Mouse (Mus musculus) neural tube, embryonic 13.5 days (tissue): ENCODE data around the gene Slc28a1. TPM values are rescaled to one million over a fixed set of nuclear protein-coding genes. Genes with fewer than 3 reads are reported as not detected.
"Not testable (repeated sequence)": the region's sequence is repeated elsewhere in the genome, so short reads cannot be mapped to it uniquely, and the experiment has no call there.

Source experiments
- ATAC-seq: fragments of 200-750 bp; cut with Nextera tagmentation; 2 replicates; pipeline ENCODE4 v1.8.0; 2017; ENCODE audit warnings: low read depth, mild to moderate bottlenecking, moderate TSS enrichment, moderate library complexity
- H3K27ac ChIP-seq: fragments of 300-500 bp; sonication (generic); replicated peaks from 2 replicates; pipeline ENCODE4 v1.5.1; 2015; ENCODE audit warnings: moderate library complexity, mild to moderate bottlenecking, inconsistent platforms
- H3K27me3 ChIP-seq: fragments of 300-500 bp; sonication (generic); 2 replicates; pipeline ENCODE4 v1.6.1; 2015; ENCODE audit warnings: mild to moderate bottlenecking, inconsistent platforms
- H3K36me3 ChIP-seq: fragments of 300-500 bp; sonication (generic); 2 replicates; pipeline ENCODE4 v1.6.1; 2015; ENCODE audit warnings: mild to moderate bottlenecking, inconsistent platforms
- H3K4me1 ChIP-seq: fragments of 300-500 bp; sonication (generic); replicated peaks from 2 replicates; pipeline ENCODE4 v1.6.1; 2015; ENCODE audit warnings: inconsistent platforms
- H3K4me2 ChIP-seq: fragments of 300-500 bp; sonication (generic); 2 replicates; pipeline ENCODE4 v1.6.1; 2015; ENCODE audit warnings: inconsistent platforms, mild to moderate bottlenecking, moderate library complexity
- H3K4me3 ChIP-seq: fragments of 300-500 bp; sonication (generic); 2 replicates; pipeline ENCODE4 v1.5.1; 2015; ENCODE audit warnings: mild to moderate bottlenecking, inconsistent platforms
- H3K9ac ChIP-seq: fragments of 300-500 bp; sonication (generic); 2 replicates; pipeline ENCODE4 v1.6.1; 2015; ENCODE audit warnings: moderate library complexity, mild to moderate bottlenecking, inconsistent platforms
- H3K9me3 ChIP-seq: fragments of 300-500 bp; sonication (generic); 2 replicates; pipeline ENCODE4 v1.6.1; 2016; ENCODE audit warnings: inconsistent platforms
- WGBS: fragments of 180-500 bp; shearing (Covaris S2); methylation state at CpG from one replicate; pipeline ENCODE4 v1.1.7; 2015; 5-methylcytosine and 5-hydroxymethylcytosine counted together
- polyA plus RNA-seq: library from polyadenylated mRNA; unstranded; fragments of >200 nt; fragmentation: Nextera tagmentation; extraction: Ambion mirVana; gene quantifications from 2 replicates; pipeline ENCODE4 v1.2.1, GENCODE M21; 2015

The Slc28a1 gene
- polyA plus RNA-seq, 1 experiment from 2014 or later = not detected

DNA sequence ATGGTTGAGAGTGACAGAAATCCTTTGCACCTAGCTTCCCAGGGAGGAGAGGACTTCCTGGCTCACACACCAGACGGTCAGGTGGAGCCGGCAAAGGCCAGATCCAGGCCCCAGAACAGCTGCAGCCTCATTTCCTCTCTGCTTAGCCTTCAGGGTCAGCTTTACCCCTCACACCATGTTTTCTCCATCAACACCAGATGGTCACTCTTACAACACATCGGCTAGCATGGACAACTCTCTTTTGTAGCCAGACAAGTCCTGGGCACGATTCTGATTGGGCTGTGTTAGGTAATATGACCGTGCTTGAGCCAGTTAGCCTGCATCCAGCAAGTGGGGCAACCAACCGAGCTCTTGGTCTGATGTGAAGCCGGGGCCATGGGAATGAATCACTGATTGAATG, 17.3 kb downstream of the Slc28a1 start:
- H3K9ac ChIP-seq = no peak overlapping the region
- H3K4me3 ChIP-seq = no peak overlapping the region
- no peak overlapping the region for H3K4me2 ChIP-seq
- H3K27me3 ChIP-seq = no peaks in the 10 kb centered on the region
- H3K27ac ChIP-seq = no peak overlapping the region
- H3K9me3 ChIP-seq = no peaks in the 10 kb centered on the region
- no peaks in the 10 kb centered on the region for H3K36me3 ChIP-seq
- WGBS = 68% methylated on average over 7 of the region's 7 CpGs
- no peak for ATAC-seq
- no peaks in the 10 kb centered on the region; the same call in 1 of the 2 replicates for H3K4me1 ChIP-seq

DNA sequence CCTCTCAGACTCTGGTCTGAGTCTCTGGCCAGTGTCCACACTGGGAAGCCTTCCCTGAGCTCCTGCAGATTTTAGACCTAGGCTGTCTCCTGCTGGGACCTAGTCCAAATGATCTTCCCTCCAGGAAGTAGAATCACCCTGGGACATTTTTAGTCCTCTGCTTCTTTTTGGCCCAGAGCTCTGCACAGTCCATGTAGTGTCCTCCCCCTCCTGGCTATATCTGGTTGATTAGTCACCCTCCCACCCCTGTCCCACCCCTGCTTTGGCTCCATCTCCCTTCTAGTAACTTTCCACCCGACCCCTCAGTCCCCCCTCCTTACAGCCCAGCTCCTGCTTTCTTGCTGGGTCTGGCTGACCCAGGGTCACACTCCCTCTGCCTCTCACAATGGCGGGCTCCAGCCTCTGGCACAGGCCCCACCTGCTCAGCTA, 18.3 kb downstream of the Slc28a1 start:
- Histone ChIP-seq H3K4me1 (no peaks in the 10 kb centered on the region; the same call in 1 of the 2 replicates), H3K4me3 (no peak overlapping the region), H3K9ac (no peak overlapping the region), H3K27ac (no peak overlapping the region), H3K36me3 (no peaks in the 10 kb centered on the region), H3K27me3 (no peaks in the 10 kb centered on the region), H3K9me3 (no peaks in the 10 kb centered on the region), H3K4me2 (no peak overlapping the region)
- ATAC-seq = no peak
- 20% methylated on average over 2 of the region's 2 CpGs for WGBS

DNA sequence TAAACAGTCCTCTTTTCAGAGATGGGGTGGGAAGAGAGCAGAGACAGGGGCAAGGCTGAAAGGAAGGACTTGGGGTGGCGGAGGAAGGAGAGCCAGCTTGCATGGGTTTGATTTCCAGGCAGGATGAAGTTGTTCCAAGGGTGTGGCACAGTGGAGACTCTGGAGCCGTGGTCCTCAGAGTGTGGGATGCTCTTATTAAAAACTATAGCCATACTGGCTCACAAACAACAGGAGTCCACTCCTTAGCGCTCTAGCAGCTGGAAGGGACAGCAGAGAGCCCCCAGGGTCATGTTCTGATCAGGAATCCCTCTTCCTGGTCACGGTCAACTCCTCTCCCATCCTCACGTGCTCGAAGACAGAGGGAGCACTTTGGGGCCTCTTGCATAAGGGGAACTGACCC, 18.8 kb downstream of the Slc28a1 start:
- WGBS = 66% methylated on average over 6 of the region's 6 CpGs
- Histone ChIP-seq H3K36me3 (no peaks in the 10 kb centered on the region), H3K4me2 (no peak overlapping the region), H3K27me3 (no peaks in the 10 kb centered on the region), H3K4me3 (no peak overlapping the region), H3K4me1 (no peaks in the 10 kb centered on the region; the same call in 1 of the 2 replicates), H3K9ac (no peak overlapping the region), H3K9me3 (no peaks in the 10 kb centered on the region), H3K27ac (no peak overlapping the region)
- no peak for ATAC-seq

DNA sequence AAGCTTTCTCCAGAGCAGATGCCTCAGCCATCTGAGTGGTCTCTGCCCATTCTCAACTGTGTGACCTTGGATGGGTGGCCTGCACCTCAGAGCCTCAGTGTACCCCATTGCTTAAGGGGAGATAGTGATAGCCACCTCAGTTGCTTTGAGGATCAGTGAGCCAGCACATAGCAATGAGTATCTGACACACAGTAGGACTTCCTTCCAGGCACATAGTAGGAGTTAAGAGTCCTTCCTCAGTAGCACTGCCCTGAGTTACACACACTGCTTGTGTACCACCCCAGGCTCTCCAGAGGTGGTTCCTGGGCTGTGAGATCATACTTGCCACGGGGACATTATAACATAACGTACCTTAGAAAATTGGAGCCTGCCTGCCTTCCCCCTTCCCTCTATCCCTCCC, 19.3 kb downstream of the Slc28a1 start:
- Histone ChIP-seq H3K27me3 (no peaks in the 10 kb centered on the region), H3K4me1 (no peaks in the 10 kb centered on the region; the same call in 1 of the 2 replicates), H3K9me3 (no peaks in the 10 kb centered on the region), H3K36me3 (no peaks in the 10 kb centered on the region), H3K27ac (no peak overlapping the region), H3K4me3 (no peak overlapping the region), H3K9ac (no peak overlapping the region), H3K4me2 (no peak overlapping the region)
- WGBS = 77% methylated on average over 2 of the region's 2 CpGs
- no peak for ATAC-seq

DNA sequence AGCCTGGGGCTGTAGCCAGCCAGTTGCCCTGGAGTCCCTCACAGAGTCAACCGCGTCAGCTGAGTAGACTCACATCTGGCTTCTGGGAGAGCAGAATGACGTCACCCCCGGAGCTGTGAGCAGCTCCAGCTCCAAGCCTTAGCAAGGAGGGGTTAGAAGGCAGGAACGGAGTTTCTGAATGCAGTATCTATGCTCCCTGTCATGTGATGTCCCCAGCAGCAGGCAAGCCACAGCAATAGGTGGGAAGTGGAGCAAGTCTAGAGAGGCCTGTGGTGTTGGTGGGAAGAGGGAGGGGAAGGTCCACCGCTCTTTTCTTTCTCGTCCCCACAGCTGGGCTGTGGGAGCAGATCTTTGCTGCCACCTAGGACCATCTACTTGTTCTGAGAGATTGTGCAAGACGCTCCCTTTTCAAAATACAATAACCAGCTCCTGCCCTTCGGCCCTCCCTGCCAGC, 20.0 kb downstream of the Slc28a1 start:
- WGBS = 43% methylated on average over 9 of the region's 9 CpGs
- Histone ChIP-seq H3K36me3 (no peaks in the 10 kb centered on the region), H3K4me3 (no peak overlapping the region), H3K9ac (no peak overlapping the region), H3K27ac (peak overlapping the region; percentile 25; the same call in 1 of the 2 replicates), H3K4me1 (no peaks in the 10 kb centered on the region; the same call in 1 of the 2 replicates), H3K4me2 (peak overlapping the region; percentile 31; the same call in 1 of the 2 replicates), H3K9me3 (no peaks in the 10 kb centered on the region), H3K27me3 (no peaks in the 10 kb centered on the region)
- ATAC-seq = peak; percentile 78

DNA sequence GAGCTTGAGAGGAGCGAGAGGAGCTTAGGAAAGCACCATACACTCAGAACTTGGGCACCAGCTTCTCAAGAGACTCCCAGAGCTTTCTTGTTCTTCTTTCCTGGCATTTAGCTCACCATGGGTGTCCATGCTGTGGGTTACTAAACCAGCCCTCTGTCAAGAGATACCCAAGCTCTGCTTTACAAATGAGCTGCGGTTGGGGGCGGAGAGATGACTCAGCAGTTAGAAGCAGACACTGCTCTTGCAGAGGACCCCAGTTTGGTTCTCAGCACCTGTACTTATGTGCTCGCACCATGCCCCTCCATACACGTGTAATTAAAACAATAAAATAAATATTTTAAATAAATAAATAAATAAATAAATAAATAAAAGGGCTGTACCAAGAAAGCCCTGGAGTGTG, 22.7 kb downstream of the Slc28a1 start:
- H3K27me3 ChIP-seq = no peaks in the 10 kb centered on the region
- WGBS = 88% methylated on average over 5 of the region's 5 CpGs
- no peak for ATAC-seq
- no peaks in the 10 kb centered on the region for H3K36me3 ChIP-seq
- no peaks in the 10 kb centered on the region; the same call in 1 of the 2 replicates for H3K4me1 ChIP-seq
- H3K27ac ChIP-seq = no peak overlapping the region
- no peaks in the 10 kb centered on the region for H3K9me3 ChIP-seq
- H3K4me3 ChIP-seq = no peak overlapping the region
- H3K4me2 ChIP-seq = no peak overlapping the region
- H3K9ac ChIP-seq = no peak overlapping the region

DNA sequence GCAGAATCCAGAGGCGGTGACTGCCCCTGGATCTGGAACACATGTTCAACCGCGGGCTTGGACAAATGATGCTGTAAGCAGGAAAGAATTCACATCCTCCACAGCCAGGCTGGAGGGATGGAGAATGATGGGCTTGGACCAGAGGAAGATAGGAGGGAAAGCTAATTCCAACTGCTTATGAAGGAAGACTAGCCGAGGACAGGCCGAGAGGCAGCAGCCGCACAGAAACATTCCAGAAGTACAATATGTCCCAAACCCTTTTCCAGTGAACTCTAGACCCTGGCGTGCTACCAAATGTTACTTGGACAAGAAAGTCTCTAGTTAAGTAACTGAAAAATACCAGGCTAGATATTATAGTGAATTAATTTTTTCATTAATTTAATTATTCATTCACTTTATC, 24.5 kb downstream of the Slc28a1 start:
- Histone ChIP-seq H3K27ac (no peak overlapping the region), H3K4me3 (no peak overlapping the region), H3K4me1 (no peaks in the 10 kb centered on the region; the same call in 1 of the 2 replicates), H3K36me3 (no peaks in the 10 kb centered on the region), H3K9ac (no peak overlapping the region), H3K27me3 (no peaks in the 10 kb centered on the region), H3K9me3 (no peaks in the 10 kb centered on the region), H3K4me2 (no peak overlapping the region)
- WGBS = 92% methylated on average over 7 of the region's 7 CpGs
- no peak for ATAC-seq

DNA sequence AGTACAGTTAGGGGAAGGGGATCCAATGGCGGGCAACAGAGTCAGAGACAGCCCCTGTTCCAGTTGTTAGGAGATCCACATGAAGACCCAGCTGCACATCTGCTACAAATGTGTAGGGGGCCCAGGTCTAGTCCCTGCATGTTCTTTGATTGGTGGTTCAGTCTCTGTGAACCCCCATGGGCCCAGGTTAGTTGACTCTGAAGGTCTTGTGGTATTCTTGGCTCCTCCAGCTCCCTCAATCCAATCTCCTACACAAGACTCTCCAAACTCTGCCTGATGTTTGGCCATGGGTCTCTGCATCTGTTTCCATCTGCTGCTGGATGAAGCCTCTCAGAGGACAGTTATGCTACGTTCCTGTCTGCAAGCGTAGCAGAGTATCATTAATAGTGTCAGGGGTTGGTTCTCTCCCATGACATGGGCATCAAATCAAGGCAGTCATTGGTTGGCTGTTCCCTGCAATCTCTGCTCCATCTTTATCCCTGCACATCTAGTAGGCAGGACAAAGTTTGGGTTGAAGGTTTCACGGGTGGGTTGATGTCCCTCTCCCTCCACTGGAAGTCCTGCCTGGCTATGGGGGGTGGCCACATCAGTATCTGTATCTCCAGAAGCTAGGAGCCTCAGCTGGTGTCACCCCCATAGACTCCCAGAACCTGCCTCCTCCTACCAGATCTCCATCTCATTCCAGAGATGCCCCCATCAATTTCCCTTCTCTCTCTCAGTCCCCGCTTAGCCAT, 25.2 kb downstream of the Slc28a1 start:
- Histone ChIP-seq H3K27me3 (no peaks in the 10 kb centered on the region), H3K9ac (no peak overlapping the region), H3K36me3 (no peaks in the 10 kb centered on the region), H3K4me2 (no peak overlapping the region), H3K4me1 (no peaks in the 10 kb centered on the region), H3K9me3 (no peaks in the 10 kb centered on the region), H3K27ac (no peak overlapping the region), H3K4me3 (no peak overlapping the region)
- no peak for ATAC-seq
- 93% methylated on average over 5 of the region's 5 CpGs for WGBS

DNA sequence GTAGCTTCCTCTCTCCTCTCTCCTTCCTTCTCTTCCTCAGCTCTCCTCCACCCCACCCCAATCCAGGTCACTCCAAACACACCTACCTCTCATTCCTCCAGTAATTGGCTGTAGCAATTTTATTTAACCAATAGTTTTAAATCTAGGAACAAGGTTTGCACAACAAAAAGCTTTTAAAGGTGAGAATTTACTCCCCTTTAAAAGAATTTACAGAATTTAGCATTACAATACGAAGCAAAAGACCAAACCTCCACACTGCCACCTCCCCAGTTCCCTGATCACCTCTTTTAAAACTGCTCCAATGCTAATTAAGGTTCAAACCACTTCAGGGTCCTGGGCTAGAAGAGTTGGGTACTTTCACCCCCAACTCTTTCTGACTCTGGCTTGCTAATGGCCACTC, 26.9 kb downstream of the Slc28a1 start:
- Histone ChIP-seq H3K36me3 (no peaks in the 10 kb centered on the region), H3K4me3 (no peak overlapping the region), H3K4me2 (no peak overlapping the region), H3K27me3 (no peaks in the 10 kb centered on the region), H3K4me1 (no peaks in the 10 kb centered on the region), H3K27ac (no peak overlapping the region), H3K9me3 (no peaks in the 10 kb centered on the region), H3K9ac (no peak overlapping the region)
- ATAC-seq = no peak
- 56% methylated on average over 1 of the region's 1 CpGs for WGBS

DNA sequence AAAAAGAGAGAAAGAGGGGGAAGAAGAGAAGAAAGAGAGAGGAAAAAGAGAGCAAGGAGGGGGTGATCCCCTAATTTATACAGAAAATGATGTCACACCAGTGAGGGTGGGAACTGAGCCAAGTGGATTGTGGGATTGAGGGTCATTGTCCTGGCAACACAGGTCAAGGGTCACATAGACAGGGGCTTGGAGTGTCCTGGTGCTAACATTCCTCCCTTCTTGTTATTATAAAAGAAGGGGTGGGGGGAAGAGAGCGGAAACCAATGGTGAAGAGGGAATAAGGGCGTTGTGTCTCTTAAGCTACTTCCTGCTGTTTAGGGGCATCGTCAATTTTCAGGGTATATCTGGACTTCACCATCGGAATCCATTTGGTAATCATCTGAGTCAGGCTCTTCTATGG, 28.5 kb downstream of the Slc28a1 start:
- not testable (repeated sequence) for H3K27me3 ChIP-seq, ATAC-seq
- WGBS = 74% methylated on average over 4 of the region's 4 CpGs

DNA sequence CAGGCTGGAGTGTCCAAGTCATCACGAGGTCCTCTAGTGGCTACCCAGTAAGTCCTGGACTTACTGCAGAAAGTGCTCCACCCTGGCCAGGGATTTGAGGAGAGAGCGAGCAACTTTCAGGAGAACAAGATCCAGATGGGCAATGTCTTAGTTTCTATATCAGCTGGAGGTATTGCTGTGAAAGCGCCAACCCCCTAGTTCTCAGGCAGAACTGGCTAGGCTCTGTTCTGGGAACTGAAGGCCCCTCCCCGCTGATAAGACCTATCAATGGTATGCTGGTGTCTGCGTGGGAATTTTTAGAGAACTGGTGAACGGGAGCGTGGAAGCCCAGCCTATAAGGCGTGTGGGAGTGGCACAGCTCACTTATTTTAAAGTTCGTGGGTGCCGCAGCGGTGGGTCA, 35.2 kb downstream of the Slc28a1 start:
- no peak overlapping the region for H3K4me2 ChIP-seq
- H3K9me3 ChIP-seq = no peaks in the 10 kb centered on the region
- 91% methylated on average over 11 of the region's 11 CpGs for WGBS
- H3K27me3 ChIP-seq = no peaks in the 10 kb centered on the region
- H3K4me1 ChIP-seq = no peaks in the 10 kb centered on the region
- H3K4me3 ChIP-seq = no peak overlapping the region
- H3K36me3 ChIP-seq = no peaks in the 10 kb centered on the region
- H3K27ac ChIP-seq = no peak overlapping the region
- H3K9ac ChIP-seq = no peak overlapping the region
- no peak for ATAC-seq

More for the DNA sequence above, 28.5 kb downstream of the Slc28a1 start:
- H3K27ac ChIP-seq, H3K4me3 ChIP-seq, H3K4me2 ChIP-seq, H3K9ac ChIP-seq, H3K4me1 ChIP-seq, H3K9me3 ChIP-seq, H3K36me3 ChIP-seq: not testable (repeated sequence)

DNA sequence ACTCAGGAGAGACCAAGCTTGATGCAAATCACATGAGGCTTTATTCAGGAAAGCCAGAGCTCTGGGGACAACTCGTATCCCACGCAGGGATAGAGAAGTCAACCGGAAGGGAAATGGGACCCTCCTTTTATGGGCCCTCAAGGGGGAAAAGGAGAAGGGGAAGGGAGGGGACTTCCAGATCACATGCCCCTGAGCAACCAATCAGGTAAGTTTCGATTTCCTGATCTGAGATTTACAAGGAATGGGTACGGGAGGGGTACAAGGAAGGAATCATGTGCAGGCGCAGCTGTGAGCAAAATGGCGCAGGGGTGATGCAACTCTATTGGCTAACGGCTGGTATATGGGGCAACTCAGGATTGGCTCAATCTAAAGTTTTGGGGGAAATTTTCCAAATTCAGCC, 36.6 kb downstream of the Slc28a1 start:
- Histone ChIP-seq H3K4me1 (no peaks in the 10 kb centered on the region), H3K27me3 (no peaks in the 10 kb centered on the region), H3K27ac (no peak overlapping the region), H3K9me3 (no peaks in the 10 kb centered on the region), H3K9ac (no peak overlapping the region), H3K4me2 (no peak overlapping the region), H3K36me3 (no peaks in the 10 kb centered on the region), H3K4me3 (no peak overlapping the region)
- no peak for ATAC-seq
- 95% methylated on average over 8 of the region's 8 CpGs for WGBS

DNA sequence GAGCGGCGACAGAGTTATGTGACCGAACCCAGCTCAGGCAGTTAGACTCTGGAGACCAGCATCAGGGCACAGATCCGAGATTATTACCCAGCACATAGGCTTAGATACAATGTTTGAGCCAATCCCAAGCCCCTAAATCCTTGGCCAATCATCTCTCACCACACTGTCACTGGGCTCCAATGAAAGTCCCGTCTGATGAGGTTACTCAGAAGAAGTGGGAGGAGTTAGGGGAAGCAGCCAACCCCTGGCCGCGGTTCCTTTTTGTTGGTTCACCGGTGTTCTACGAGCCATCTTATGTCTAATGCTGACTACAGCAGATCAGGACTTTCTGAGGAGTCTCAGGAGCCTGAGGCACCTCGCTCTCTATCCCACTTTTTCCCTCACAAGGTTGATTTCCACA, 37.7 kb downstream of the Slc28a1 start:
- no peak overlapping the region for H3K9ac ChIP-seq
- WGBS = 96% methylated on average over 10 of the region's 10 CpGs
- H3K4me1 ChIP-seq = no peaks in the 10 kb centered on the region
- H3K27me3 ChIP-seq = no peaks in the 10 kb centered on the region
- H3K4me2 ChIP-seq = no peak overlapping the region
- ATAC-seq = no peak
- H3K36me3 ChIP-seq = no peaks in the 10 kb centered on the region
- no peak overlapping the region for H3K4me3 ChIP-seq
- H3K27ac ChIP-seq = no peak overlapping the region
- H3K9me3 ChIP-seq = no peaks in the 10 kb centered on the region
